Mouse (Mus musculus) retina, adult 2 months (tissue): ENCODE results near the gene Daw1.

Source experiments
- DNase-seq: peaks from one replicate; pipeline ENCODE4 v3.0.0-alpha.2; 2012; ENCODE audit warnings: low read depth, low spot score

The Daw1 gene

DNA sequence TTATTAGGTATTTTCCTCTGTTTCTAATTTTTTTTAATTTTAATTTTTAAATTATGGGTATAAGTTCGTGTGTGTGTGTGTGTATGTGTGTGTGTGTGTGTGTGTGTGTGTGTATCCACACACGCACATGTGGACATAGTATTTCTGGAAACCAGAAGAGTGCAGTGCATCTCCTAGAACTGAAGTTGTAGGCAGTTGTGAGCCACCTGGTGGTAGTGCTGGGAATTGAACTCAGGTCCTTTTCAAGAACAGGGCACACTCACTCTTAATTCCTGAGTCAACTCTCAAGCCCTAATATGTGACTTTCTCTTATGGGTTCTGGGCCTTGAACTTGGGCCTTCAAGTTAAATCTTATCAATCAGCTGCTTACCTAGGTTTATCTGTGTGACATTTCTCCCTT, 27.6 kb downstream of the Daw1 start:
- DNase-seq = peak; percentile 13

DNA sequence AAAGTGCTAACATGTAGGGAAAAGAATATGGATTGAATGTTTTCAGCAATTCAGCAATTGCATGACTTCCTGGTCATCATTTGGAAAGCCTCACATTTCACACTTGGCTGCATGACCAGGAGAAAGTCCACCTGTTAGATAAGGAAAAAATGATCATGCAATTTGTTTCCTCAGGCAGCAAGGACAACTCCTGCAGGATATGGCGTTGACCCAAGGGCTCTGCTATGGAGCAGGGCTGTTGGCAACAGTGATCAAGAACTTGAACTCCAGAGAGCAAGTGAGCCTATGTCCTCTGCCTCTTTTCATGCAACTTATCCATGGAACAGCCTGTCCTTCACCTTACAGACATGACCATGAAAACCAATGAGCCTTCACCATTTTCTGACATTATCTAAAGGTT, 50.4 kb downstream of the Daw1 start:
- no peak for DNase-seq

DNA sequence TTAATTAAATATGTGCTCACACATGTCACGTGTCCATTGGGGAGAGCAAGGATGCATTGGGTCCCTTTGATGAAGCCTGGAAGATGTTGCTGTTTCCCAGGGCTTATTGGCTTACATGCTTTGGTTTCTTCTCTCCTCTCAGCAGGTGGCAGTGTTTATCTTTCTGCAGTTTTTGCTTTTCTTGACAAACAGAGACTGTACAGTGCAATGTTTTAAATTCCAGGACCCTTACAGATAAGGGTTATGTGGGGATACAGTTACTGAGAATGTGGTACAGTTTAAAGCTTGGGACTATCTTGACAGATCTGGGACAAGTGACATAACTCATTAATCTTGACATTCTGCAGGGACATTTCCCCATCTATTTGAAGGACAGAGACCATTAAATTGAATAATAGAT, 58.7 kb downstream of the Daw1 start:
- peak; percentile 13 for DNase-seq

DNA sequence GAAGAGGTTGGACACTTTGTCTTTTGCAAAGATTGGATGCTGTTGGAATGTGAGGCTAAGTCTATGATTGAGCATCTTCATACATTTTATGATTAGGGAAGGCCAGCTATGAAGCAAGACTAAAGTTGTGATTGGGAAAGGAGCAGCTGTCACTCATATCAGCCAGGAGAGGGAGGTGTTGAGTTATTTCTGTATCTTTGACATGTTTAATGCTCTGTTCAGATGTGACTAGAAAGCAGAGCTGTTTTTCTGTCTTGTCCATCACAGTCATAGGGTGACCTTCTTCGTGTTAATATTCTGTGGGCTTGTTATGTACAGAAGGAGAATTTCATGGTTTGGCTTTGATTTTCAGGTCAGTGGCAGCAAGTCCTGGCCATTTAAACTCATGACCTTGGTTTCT, 63.5 kb downstream of the Daw1 start:
- no peak for DNase-seq

DNA sequence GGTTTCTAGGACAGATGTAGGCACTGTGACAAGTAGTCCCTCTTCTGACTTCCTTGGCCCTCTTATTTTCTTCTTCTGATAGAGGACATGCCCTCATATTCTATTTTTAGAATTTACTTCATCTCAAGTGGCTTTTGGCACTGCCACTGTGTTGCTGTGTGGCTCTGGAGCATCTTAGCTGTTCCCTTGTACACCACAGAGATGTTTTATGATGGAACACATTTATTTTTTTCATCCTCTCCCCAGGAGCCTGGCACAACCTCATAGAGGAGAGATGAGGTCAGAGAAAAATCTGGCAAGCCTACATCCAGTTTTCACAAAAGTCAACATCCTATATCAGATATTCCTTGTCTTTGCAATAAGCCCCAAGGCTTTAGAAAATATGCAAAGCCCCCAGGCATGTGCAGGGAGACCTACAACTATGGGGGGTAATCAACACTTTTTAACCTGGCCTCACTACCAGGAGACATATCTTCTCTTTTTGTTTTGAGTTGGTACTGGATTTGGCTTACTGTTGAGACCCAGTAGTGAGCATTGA, 64.9 kb downstream of the Daw1 start:
- DNase-seq = no peak

DNA sequence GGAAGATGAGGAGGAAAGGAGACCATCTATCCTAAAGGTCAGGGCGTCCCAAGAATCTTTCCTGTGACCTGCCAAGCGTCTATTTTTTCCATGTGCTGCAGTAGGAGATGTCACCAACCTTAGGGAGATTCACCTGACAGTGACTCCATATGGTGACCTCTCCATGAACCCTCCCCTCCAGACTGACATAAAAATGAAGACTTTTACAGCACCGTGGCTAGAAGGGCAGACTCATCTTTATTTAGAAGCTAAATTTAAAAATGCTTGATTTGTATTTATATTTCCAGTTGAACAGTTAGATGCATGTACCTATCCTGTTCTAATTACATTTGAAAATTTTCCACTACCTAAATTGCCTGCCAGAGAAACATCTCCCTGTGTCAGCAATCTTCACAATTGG, 68.4 kb downstream of the Daw1 start:
- DNase-seq = no peak

GRCm38 (mm10) chr1:83248235-83248746, 88.7 kb downstream of the Daw1 start:
- no peak for DNase-seq

GRCm38 (mm10) chr1:83251746-83252145, 92.2 kb downstream of the Daw1 start:
- DNase-seq = no peak
